Mouse (Mus musculus) adrenal gland, postnatal 14 days (tissue): ENCODE measurements at regions not wholly inside any gene's neighbourhood (a gene's known extent, or its start where the extent isn't known, plus 50 kb on each side); places are given as distances from the start of the nearest gene placed in this dataset.
"Not testable (repeated sequence)": the region's sequence is repeated elsewhere in the genome, so short reads cannot be mapped to it uniquely, and the experiment has no call there.

Source experiments
- DNase-seq: peaks from one replicate; pipeline ENCODE4 v3.0.0; 2021; ENCODE audit warnings: mixed read lengths

GRCm38 (mm10) chr16:12700088-12700487, 409.4 kb upstream of the Ercc4 start:
- DNase-seq, result no peak

GRCm38 (mm10) chr16:12703818-12704590, 405.5 kb upstream of the Ercc4 start:
- no peak for DNase-seq

- no peak for DNase-seq
Measured at GRCm38 (mm10) chr16:12706907-12707306, 402.6 kb upstream of the Ercc4 start.

- not testable (repeated sequence) for DNase-seq
Measured at GRCm38 (mm10) chr16:12721368-12721767, 388.1 kb upstream of the Ercc4 start.

DNA sequence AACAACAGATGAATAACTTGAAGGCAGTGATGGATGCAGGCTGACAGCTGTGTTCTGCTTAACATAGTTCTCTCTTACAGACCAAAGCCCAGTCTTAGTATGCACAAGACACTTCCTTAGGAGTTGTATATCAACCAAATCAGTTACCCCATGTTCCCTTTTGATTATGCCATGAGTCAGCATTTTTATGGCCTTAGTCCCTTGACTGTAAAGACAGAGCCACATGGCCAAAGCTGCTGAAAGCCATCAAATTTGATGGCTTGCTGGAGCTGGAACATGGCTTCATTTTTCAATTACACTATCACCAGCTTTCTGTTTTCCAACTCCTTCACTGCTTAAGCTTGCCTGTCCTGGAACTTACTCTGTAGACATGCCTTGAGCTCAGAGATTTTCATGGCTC, 383.4 kb upstream of the Ercc4 start:
- no peak for DNase-seq

DNA sequence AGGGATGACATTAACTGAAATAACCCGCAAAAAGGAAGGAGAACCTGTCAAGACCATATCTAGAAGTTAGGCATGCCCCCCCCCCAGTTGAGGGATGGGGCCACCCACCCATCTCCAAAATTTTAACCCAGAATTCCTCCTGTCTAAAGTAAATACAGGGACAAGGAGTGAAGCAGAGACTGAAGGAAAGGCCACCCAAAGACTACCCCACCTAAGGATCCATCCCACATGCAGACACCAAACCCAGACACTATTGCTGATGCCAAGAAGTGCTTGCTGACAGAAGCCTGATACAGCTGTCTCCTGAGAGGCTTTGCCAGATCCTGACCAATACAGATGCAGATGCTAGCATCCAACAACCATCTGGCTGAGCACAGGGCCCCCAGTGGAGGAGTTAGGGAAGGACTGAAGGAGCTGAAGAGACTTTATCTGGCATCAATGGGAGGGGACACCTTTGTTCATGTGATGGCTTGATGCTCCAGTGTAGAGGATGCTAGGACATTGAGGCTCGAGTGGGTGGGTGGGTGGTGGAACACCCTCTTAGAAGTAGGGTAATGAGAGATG, 379.2 kb upstream of the Ercc4 start:
- DNase-seq, result not testable (repeated sequence)

- no peak for DNase-seq
Measured at GRCm38 (mm10) chr16:12731588-12731987, 377.9 kb upstream of the Ercc4 start.

DNA sequence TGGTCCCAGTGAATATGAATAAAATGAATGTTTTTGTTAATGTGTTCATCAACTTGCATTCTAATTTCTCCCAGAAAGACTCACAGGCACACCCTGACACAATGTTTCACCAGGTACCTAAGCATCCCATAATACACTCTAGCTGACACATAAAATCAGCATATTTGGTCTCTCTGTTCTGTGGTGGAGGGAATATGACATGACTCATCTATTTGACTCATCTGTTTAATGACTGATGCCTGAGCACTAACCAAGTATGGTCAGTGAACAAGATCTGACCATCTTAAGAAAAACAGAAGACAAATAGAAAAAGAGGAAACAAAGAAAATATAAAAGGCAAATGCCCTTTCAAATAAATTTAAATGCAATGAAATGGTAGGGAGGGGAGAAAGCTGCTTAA, 367.0 kb upstream of the Ercc4 start:
- DNase-seq, result no peak

- DNase-seq, result no peak
Measured at GRCm38 (mm10) chr16:12753181-12753580, 356.3 kb upstream of the Ercc4 start.

GRCm38 (mm10) chr16:12754361-12754760, 355.1 kb upstream of the Ercc4 start:
- no peak for DNase-seq

- DNase-seq, result peak; percentile 19
Measured at GRCm38 (mm10) chr16:12758594-12758993, 350.9 kb upstream of the Ercc4 start.

DNA sequence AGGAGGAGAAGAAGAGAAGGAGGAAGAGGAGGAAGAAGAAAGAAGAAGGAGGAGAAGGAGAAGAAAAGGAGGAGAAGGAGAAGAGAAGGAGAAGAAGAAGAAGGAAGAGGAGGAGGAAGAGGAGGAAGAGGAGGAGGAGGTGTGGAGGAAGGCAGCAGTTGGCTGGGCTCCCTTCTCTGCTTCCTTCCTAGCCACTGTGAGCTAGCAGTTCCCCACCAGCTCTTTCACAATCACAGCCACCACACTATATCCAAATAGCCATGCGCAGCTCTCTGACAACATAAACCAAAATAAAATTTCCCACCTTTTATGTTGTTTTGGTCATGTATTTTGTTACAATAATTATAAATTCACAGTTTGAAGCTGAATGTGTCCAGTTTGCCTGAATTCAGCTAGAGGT, 345.3 kb upstream of the Ercc4 start:
- DNase-seq, result no peak

DNA sequence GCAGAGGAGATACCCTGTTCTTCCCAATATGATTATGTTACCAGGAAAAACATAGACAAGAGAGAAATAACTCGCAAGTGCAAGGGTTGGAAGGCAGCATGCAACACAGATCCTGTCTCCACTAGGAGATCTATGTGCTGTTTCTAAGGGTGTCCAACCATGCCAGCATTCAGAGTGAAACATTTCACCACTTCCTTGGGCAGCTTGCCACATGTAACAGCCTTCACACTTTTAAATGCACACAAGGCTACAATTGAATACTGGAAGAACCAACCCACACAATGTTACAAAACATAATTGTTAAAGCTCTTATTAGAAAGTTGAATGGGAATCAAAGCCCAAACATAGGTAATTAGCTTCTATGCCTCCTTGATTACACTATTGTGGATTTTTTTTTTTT, 344.9 kb upstream of the Ercc4 start:
- peak; percentile 21 for DNase-seq

GRCm38 (mm10) chr16:12766846-12767245, 342.6 kb upstream of the Ercc4 start:
- DNase-seq, result no peak

DNA sequence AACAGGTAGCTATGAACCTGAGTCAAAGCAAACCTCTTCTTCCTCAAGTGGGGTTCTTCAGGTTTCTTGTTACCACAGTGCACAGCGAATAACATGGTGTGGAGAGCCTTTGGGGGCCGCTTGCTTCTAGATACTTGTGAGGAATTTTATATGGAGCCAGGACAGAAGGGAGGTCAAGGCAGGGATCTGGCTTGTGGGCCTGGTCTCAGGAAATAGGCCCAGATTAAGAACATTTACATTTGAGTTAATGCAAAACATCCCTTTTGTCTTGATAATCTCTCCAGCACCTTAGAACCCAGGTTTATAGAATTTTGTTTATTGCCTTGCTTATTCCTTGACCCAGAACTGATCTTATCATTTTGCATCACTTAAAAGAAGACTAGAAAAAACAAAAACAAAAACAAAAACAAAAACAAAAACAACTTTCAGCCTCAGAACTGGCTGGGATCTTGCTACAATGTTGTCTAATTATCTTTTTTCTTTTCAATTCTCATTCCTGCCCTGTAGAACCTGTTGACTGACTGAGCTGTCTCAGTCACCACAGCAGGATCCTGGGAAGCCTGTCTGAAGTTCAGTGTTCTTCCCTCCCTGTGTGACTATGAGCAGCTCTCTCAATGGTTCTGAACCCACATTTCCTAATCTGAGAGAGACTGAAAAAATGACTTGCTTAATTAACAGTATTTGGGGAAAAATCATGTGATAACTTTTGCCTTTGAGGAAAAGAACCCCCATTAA, 341.2 kb upstream of the Ercc4 start:
- DNase-seq, result no peak

DNA sequence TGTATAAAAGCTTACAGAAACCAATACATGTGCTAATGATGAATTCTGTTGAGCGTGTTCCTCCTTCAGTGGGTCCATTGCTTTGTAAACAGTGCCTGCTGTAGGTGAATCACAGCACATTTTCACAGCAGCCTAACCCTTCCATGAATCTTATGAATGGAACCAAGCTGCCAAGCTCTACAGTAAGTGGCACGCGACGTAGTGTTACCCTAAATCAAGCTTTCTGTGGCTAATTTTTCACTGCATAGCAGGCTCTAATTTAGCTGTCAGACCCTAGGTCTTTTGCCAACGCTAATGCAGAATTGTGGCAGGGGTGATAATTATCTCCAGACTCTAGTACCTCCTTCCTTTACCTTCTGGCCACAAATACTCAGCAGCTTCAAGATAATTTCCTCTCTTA, 339.0 kb upstream of the Ercc4 start:
- DNase-seq, result no peak

GRCm38 (mm10) chr16:12772535-12772934, 336.9 kb upstream of the Ercc4 start:
- DNase-seq, result no peak

- DNase-seq, result no peak
Measured at GRCm38 (mm10) chr16:12775876-12776275, 333.6 kb upstream of the Ercc4 start.

- no peak for DNase-seq
Measured at GRCm38 (mm10) chr16:12779079-12779478, 330.4 kb upstream of the Ercc4 start.

GRCm38 (mm10) chr16:12780635-12781034, 328.8 kb upstream of the Ercc4 start:
- no peak for DNase-seq

GRCm38 (mm10) chr16:12785828-12786227, 323.7 kb upstream of the Ercc4 start:
- no peak for DNase-seq

- no peak for DNase-seq
Measured at GRCm38 (mm10) chr16:12798523-12798922, 311.0 kb upstream of the Ercc4 start.

DNA sequence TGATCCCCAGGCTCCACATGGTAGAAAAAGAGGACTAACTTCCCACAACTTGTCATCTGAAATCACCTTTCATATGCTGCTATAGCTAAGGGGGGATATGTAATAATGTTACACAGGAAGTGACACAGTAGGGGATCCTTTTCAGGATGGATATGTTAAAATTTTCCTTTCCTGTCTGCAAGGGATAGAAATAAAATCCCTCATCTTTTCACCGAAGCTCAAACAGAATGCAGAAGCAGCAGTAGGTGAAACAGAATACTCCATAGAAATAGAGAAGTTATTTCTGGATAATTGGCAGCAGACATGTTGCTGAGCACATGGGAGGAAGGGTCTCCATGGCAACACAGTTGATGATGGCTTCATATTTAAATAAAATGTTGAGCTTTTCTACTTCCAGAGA, 309.3 kb upstream of the Ercc4 start:
- DNase-seq, result no peak

DNA sequence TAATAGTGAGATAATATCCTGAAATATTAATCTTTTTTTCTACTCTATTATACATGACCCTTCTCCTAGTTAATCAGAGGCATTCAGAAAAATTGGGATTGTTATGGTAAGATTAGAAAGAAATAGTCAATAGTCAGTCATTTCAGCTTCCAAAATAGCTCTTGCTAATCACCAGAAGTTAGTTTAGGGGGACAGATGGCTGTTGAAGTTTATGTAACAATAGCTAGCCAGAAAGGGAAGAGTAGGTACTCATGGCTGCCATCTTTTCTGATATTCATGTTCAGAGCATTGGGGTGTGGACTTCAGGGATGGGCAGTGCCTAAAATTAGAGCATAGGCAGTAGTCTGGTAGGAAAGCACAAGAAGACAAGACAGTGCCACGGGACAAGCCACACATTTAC, 306.8 kb upstream of the Ercc4 start:
- DNase-seq, result no peak
